Comparison of ENCODE assay signal across 9 mouse cellular contexts in genomic region chr9:23250026-23250425, GRCm38 (mm10). TPM values are rescaled to one million over a fixed set of nuclear protein-coding genes. Genes with fewer than 3 reads are reported as not detected.
DNase-seq lines count a peak whose midpoint lies in the region; ATAC-seq lines count a peak whose summit lies in the region.
"Had no signal": no experiment of that assay in that cellular context is flagged by ENCODE, and none has a peak within 500 bp of the region (broad histone marks: within the 10 kb centered on the region; RNA-seq: fewer than 3 reads in every experiment).

No protein-coding gene starts in this region.

- H3K27ac ChIP-seq in hindbrain, embryonic 12.5 days: no peak overlapping the region
- H3K27ac ChIP-seq: limb, embryonic 13.5 days had no signal

- no peak overlapping the region for H3K4me3 ChIP-seq in hindbrain, embryonic 12.5 days
- H3K4me3 ChIP-seq: limb, embryonic 13.5 days had no signal

- H3K4me2 ChIP-seq in hindbrain, embryonic 12.5 days (replicated peaks): no peak overlapping the region
- H3K4me2 ChIP-seq: limb, embryonic 13.5 days had no signal

- no peaks in the 10 kb centered on the region for H3K36me3 ChIP-seq in hindbrain, embryonic 12.5 days
- H3K36me3 ChIP-seq: limb, embryonic 13.5 days had no signal

- H3K9ac ChIP-seq in hindbrain, embryonic 12.5 days: no peak overlapping the region
- H3K9ac ChIP-seq: limb, embryonic 13.5 days had no signal

- ATAC-seq in hindbrain, embryonic 12.5 days (ENCODE audit: low FRiP score): peak; percentile 58

- no peaks in the 10 kb centered on the region for H3K9me3 ChIP-seq in hindbrain, embryonic 12.5 days (replicated peaks)
- H3K9me3 ChIP-seq: limb, embryonic 13.5 days had no signal

- H3K27me3 ChIP-seq in hindbrain, embryonic 12.5 days: peaks cover 10% of the 10 kb centered on the region

- WGBS in hindbrain, embryonic 12.5 days: 9% methylated on average over 5 of the region's 5 CpGs

- 0 out of 2 replicates have a peak, but pooled peaks cover 3% of the 10 kb centered on the region for H3K4me1 ChIP-seq in hindbrain, embryonic 12.5 days

- peak; percentile 79 for DNase-seq in Muller cell, postnatal 12 days (ENCODE audit: inconsistent ontology term)
- DNase-seq in cerebellum, adult 18-20 months: peak; percentile 64 to 73
- peak; percentile 68 for DNase-seq in forelimb bud, embryonic 11.5 days (ENCODE audit: low read depth, low spot score)
- peak; percentile 86 to 89 for DNase-seq in layer of hippocampus, postnatal 10 days (ENCODE audit: low spot score in 2 of 2)
- DNase-seq in lung, postnatal 4 days: peak; percentile 86 to 91
- peak; percentile 78 to 86 for DNase-seq in right cerebral cortex, adult 2 months (ENCODE audit: low spot score in 2 of 2)
- peak; percentile 81 for DNase-seq in urinary bladder, postnatal 14 days (ENCODE audit: low spot score)

RNA-seq across cellular contexts. Expression of gene Bmper, which starts 27.1 kb away (rescaled TPM):
- 9.7 and 11.1 TPM in 2 replicates for polyA plus RNA-seq in hindbrain, embryonic 12.5 days (2016; fragmentation: Nextera tagmentation; extraction: Ambion mirVana)
- 10 to 100 TPM in 1 of 2 experiments, 1 to 10 TPM in 1; 7.9 to 10.1 TPM for total RNA-seq in layer of hippocampus, postnatal 10 days (2021)
